Mouse (Mus musculus): ENCODE measurements at regions not wholly inside any gene's neighbourhood (a gene's known extent, or its start where the extent isn't known, plus 50 kb on each side); places are given as distances from the start of the nearest gene placed in this dataset.
A peak's percentile ranks its signal among the peaks of the same experiment; 100 is the strongest.

- DNase-seq: no peak
Observed at GRCm38 (mm10) chr6:100052955-100053795, 234.1 kb downstream of the Rybp start.

GRCm38 (mm10) chr6:100052406-100052805, 234.9 kb downstream of the Rybp start:
- DNase-seq: no peak
- intact Hi-C loops (cut with DNase I): no loop called here

More at GRCm38 (mm10) chr6:100052955-100053795, 234.1 kb downstream of the Rybp start:
- intact Hi-C loops (cut with DNase I): no loop called here

DNA sequence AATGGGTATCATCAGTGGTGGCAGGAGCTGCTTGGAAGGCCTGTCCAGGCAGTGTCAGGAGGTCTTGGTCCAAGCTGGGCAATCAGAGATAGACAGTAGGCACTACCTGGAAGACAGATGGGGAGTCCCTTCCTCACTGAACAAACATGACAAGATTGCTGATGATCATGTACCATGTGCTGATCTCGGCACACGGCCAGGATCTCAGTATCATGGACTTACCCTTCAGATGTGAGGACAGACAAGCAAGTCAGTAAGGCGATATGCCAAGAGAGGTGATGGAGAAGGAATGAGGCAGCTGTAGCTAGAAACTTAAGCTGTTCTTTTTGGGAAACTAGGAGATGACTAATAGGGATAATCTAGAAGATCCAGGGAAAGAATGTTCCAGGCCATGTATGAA, 238.2 kb downstream of the Rybp start:
- intact Hi-C loops (cut with DNase I): no loop called here
- peak; percentile 42 for DNase-seq

GRCm38 (mm10) chr6:100046186-100046990, 240.9 kb downstream of the Rybp start:
- intact Hi-C loops (cut with DNase I): no loop called here

DNA sequence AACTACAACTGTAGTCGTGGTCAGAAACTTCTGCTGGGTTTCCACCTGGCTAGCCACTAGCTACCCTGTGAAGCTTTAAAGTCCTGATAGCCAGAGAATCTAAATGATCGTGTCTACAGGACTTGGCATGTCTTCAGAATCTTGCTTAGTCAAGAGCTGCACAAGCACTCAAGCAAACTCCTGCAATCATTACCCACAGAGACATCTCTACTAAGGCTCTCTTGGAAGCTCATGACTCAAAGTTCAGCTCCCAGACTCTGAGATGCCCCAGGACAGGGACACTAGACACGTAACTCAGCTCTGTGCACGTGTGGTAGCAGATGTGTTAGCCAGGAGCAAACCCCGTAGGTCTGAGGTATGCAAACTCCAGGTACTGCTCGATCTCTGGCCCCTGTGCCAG, 242.2 kb downstream of the Rybp start:
- no peak for DNase-seq
- intact Hi-C loops (cut with DNase I): no loop called here

More at GRCm38 (mm10) chr6:100046186-100046990, 240.9 kb downstream of the Rybp start:
- DNase-seq: no peak

DNA sequence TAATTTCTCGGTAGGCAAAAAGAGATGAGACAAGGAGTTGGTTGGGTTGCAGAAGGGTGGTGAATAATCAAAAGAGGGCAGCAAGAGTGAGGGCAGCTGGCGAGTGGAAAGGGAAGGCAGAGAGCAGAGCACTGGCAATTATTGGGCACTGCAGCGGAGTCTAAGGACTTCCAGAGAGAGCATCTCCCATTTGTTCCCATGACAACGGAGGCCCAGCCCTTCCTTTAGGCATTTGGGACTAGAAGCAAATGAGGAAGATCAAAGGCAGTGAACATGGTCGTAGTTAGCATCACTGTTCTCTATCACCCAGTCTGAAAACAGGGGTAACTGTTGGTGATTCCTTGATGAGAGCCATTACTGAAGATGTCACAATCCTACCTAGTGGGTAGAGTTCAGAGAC, 246.1 kb downstream of the Rybp start:
- no peak for DNase-seq
- intact Hi-C loops (cut with DNase I): no loop called here

DNA sequence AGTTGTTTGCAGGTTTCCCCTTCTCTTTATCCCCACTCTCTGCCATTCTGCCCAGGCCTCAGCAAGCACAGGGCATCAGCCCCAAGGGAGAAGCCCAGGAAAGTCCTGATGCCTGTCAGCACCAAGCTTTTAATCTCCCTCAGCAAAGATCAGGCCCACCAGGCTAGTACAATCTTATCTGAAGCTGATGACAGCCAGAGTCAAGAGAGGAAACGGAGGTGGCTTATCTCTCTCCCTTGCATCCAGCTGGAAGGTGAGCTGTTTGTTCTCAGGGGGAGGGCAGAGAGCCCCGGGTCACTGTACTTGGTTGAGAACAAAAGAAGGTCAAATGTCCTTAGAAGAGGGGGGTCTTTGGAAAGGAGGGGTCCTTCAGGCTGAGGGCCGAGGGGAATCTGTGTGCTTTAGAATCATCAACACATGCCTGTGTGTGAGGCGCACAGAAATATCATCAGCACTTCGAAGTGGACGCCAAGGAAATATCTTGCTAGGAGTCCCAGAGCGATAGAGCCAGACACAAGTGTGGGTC, 246.8 kb downstream of the Rybp start:
- intact Hi-C loops (cut with DNase I): no loop called here
- no peak for DNase-seq

DNA sequence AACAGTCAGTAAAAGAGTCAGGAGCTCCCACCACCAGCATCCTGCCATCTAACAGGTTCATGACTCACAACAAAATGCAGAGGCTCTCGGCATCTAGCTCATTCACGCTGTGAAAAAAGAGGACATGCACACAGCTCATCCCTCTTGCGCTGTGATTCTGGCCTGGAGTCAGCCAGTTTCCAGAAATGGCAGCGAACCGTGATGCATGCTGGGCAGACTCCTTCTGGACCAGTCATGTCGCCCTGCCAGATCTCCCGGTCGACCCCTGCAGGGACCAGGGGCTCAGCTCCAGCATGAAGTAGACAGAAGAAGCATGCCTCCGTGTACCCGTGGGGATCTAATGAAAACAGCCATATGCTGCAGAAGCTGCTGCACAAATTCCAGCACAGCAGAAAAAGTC, 254.6 kb downstream of the Rybp start:
- peak; percentile 90 for DNase-seq
- intact Hi-C loops (cut with DNase I): no loop called here

DNA sequence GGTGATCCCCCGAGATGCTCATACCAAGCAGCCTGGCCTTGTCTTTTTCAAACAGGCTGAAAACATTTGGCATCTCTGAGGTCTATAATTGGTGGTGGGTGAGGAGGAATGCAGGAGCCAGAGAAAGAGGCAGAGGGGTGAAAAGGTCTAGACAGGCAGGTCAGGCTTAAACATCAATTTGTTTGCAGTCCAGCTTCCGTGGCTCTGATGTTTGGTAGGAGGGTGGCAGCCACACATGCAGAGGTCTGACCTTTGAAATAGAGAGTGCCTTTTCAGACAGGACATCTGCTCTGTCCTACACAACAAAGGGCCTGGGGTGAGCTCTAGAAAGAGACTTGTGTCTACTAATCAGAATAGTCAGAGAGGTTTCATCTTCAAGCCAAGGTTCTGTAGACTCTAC, 256.8 kb downstream of the Rybp start:
- intact Hi-C loops (cut with DNase I): no loop called here
- no peak for DNase-seq

GRCm38 (mm10) chr6:100030010-100030409, 257.3 kb downstream of the Rybp start:
- intact Hi-C loops (cut with DNase I): no loop called here
- DNase-seq: peak; percentile 11

DNA sequence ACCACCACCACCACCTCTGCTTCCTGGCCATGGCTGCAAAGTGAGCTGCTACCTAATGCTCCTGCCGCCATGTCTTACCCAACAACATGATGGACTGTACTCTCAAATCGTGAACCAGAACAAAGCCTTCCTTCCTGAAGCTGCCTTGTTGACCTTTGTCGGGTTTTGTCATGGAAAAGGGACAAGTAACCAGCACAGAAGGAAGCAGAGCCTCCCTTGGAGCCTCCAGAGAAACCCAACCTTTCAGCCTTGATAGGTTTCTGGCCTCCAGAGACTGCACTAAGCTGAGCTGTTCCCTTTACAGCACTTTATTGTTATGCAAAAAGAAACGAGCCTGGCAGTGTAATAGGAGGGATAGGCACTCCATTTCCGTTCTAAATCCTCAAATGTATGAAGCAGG, 259.8 kb downstream of the Rybp start:
- intact Hi-C loops (cut with DNase I): no loop called here
- no peak for DNase-seq

GRCm38 (mm10) chr6:100025531-100025951, 261.7 kb downstream of the Rybp start:
- DNase-seq: peak; percentile 59
- intact Hi-C loops (cut with DNase I): no loop called here

- no peak for DNase-seq
- intact Hi-C loops (cut with DNase I): no loop called here
Observed at GRCm38 (mm10) chr6:100023434-100024095, 263.7 kb downstream of the Rybp start.

- intact Hi-C loops (cut with DNase I): no loop called here
- no peak for DNase-seq
Observed at GRCm38 (mm10) chr6:100019016-100019415, 268.3 kb downstream of the Rybp start.

DNA sequence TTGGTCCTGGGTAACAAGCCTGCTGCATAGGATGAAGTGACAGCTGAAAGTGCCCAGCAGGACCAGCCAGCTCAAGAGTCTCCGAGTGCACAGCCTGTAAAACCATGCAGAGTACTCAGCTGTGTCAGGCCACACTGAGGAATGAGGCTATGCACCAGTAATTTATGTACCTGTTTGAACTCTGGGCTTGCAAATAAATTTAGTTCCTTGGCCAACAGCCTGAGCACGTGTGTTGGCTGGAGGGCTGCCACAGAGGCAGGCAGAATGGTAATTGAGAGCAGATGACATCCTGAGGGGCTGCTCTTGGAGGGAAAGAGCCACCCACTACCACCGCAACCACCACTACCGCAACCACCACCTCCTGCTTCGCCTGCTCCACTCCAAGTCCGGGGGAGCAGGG, 273.3 kb downstream of the Rybp start:
- peak; percentile 54 for DNase-seq
- intact Hi-C loops (cut with DNase I): no loop called here

- peak; percentile 53 for DNase-seq
- intact Hi-C loops (cut with DNase I): no loop called here
Observed at GRCm38 (mm10) chr6:100011520-100012062, 275.7 kb downstream of the Rybp start.

- no peak for DNase-seq
- intact Hi-C loops (cut with DNase I): no loop called here
Observed at GRCm38 (mm10) chr6:100010954-100011481, 276.3 kb downstream of the Rybp start.

- peak; percentile 26 for DNase-seq
- intact Hi-C loops (cut with DNase I): no loop called here
Observed at GRCm38 (mm10) chr6:99999711-100000365, 273.6 kb upstream of the Prok2 start.

DNA sequence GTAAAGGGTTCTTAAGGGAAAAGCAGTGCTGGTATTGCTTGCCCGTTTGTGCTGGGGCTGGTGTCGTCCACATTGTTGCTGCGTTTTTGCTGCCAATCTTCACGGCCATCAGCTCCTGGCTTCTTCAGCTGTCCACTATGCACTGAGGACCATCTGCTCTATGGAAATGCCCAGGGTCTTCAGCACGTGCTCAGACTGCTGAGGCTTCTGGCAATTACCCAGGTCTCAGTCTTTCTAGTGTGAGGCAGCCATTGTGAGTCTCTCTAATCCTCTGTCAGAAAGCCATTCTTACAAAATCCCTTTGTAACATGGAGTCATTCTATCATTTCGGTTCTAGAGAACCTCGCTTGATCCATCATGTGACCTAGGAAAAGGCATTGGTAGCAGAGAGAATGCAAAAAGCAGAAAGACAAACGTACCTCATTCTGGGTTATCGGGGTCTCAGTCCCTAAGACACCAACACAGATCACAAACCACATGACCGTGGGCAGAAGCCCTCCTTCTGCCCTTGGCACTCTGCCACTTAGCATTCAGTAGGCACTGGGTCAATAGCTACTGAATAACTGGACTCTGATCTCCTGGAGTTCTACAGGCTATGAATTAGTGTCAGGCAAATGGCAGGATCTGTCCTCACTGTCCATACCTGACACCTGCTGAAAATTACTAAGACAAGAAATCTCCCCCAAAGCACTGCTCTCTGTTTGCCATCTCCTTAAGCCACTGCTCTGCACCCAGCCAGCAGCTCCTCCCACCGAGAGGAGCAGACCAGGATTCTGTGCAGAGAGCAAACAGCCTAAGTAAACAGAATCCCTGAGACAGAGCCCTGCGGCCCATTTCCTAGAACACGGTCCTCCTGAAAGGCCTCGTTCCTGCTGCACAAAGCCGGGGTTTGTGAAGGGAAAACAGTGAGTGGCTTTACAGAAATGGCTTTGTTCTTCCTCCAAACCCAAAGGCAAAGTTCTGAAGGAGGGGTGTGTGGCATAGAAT, 270.1 kb upstream of the Prok2 start:
- DNase-seq: peak; percentile 73
- intact Hi-C loops (cut with DNase I): no loop called here

All from left cerebral cortex, postnatal 4 days (tissue).